Mouse (Mus musculus): ENCODE measurements at regions not wholly inside any gene's neighbourhood (a gene's known extent, or its start where the extent isn't known, plus 50 kb on each side); places are given as distances from the start of the nearest gene placed in this dataset.
A peak's percentile ranks its signal among the peaks of the same experiment; 100 is the strongest.

DNA sequence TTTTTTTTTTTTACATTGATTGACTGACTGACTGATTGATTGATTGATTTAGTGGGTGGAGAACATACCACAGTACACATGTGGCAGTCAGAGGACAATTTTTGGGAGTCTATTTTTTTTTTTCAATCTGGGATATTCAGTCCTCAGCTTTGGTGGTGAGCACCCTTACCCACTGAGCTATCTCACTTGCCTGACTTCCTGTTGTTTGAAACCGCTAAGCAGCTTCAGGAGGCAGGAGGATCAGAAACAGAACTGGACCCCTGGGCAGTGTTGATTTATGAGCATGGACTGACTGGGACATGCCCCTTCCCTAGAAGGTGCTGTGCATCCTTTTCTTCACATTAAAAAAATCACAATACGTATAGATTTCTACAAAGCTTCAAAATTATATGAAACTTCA is 78.3 kb upstream of the Hdac4 start:
- WGBS: 92% methylated on average over 2 of the region's 2 CpGs
- TF ChIP-seq POLR2A (IDR thresholded peaks at IDR 0.05; ENCODE audit: insufficient read depth, low read depth, low read length): no peak
- no peak for TF ChIP-seq CTCF (IDR thresholded peaks at IDR 0.05; ENCODE audit: insufficient read depth, low read depth, low read length)
- no peak overlapping the region for H3K27ac ChIP-seq (ENCODE audit: insufficient read depth, low read depth, low read length)
- no peak overlapping the region for H3K4me3 ChIP-seq (ENCODE audit: insufficient read depth, low read depth, low read length)
- H3K4me1 ChIP-seq (ENCODE audit: control insufficient read depth, insufficient read depth, low read length): peaks cover 17% of the 10 kb centered on the region

DNA sequence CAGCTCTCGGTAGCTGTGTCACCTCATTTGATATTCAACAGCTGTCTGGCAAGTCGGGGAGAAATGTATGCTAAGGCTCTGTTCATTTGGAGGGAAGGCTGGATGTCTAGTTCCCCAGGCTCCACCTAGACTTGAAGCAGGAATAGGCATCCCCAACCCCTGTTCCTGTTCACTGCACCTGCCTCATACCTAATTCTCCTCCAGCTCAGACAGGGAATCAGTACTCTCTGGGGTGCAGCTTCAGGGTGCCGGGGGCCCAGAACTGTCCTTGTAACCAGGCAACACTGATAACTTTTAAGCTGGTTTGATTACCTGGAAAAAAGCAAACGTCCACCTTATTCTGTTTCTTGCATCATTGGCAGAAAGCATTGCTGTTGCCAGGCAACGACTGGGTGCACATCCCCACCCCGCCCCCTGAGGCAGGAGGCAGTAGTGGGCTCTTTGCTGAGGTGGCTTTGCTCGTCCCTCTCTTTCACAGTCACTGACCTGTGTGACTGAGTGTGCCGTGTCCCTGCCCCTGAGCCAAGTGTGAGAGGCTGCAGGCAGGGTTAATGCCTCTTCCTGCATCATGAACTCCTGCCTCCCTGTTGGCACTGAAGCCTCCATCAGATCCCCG is 76.3 kb upstream of the Hdac4 start:
- Histone ChIP-seq H3K27ac (ENCODE audit: insufficient read depth, low read depth, low read length) (no peak overlapping the region), H3K4me1 (ENCODE audit: control insufficient read depth, insufficient read depth, low read length) (peaks cover 17% of the 10 kb centered on the region), H3K4me3 (ENCODE audit: insufficient read depth, low read depth, low read length) (no peak overlapping the region)
- 34% methylated on average over 9 of the region's 9 CpGs for WGBS
- no peak for TF ChIP-seq CTCF (IDR thresholded peaks at IDR 0.05; ENCODE audit: insufficient read depth, low read depth, low read length)
- TF ChIP-seq POLR2A (IDR thresholded peaks at IDR 0.05; ENCODE audit: insufficient read depth, low read depth, low read length): no peak

DNA sequence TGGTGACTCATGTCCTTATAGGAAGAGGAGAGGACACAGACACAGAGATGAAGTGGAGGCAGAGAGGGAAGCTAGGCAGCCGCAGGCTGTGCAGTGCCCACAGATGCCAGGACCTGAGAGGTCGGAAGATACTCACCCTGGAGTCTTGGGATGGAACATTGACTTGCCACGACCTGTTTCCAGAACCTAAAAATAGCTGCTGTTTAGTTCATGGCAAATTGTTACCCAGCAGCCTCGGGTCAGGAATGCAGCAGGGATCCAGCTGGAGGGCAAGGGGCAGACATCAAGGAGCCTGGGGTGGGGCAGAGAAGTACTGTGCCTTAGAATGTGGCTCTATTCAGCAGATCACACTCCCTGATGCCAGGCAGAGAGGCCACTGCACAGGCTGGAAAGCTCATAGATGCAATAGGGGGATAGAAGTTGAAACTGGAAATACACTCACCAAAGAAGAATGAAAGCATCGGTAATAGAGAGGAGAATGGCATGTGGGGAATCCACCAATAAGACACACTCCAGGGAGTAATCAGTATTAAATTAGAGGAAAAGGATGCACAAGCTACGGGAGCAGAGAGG is 75.1 kb upstream of the Hdac4 start:
- 64% methylated on average over 6 of the region's 6 CpGs for whole genome bisulfite sequencing
- Histone ChIP-seq H3K4me3 (ENCODE audit: insufficient read depth, low read depth, low read length) (no peak overlapping the region), H3K4me1 (ENCODE audit: control insufficient read depth, insufficient read depth, low read length) (peaks cover 17% of the 10 kb centered on the region), H3K27ac (ENCODE audit: insufficient read depth, low read depth, low read length) (no peak overlapping the region)
- TF ChIP-seq POLR2A (IDR thresholded peaks at IDR 0.05; ENCODE audit: insufficient read depth, low read depth, low read length): no peak
- no peak for TF ChIP-seq CTCF (IDR thresholded peaks at IDR 0.05; ENCODE audit: insufficient read depth, low read depth, low read length)

DNA sequence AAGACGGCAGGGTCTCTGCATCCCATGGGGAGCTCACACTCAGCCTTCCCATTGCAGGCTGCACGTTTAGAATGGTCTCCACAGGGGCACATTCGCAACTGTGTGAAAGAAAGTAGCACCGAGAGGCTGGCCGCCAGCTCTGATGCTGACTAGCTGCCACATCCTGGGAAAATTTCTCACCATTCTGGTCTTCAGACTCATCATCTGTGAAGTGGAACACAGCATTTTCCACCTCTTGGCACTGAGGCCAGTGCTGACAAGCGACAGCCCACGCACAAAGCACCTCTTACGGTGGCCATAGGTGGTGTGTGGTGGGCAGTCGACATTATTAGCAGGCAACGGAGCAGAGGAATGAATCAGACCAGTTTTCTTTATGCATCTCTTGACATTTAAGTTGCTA is 74.0 kb upstream of the Hdac4 start:
- 52% methylated on average over 10 of the region's 10 CpGs for WGBS
- H3K4me1 ChIP-seq (ENCODE audit: control insufficient read depth, insufficient read depth, low read length): peaks cover 17% of the 10 kb centered on the region

DNA sequence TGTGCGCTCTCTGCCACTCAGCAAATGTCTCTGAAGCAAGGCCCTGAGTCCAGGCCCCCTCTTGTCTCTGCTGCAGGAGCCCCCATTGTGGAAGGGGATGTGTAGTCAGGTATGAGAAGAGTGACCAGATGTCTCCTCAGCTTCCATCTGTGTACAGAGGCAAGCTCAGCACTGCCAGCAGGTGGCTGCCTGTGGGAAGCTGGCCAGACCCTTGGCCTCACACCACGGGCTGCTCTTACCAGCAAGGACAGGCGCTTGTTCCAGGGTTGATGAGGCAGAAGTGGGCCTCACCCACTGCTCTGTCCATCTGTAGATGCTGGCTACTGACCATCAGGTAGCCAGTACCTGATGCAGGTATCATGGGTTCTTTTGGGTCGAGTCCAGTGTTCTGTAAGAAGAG is 69.4 kb upstream of the Hdac4 start:
- WGBS: 75% methylated on average over 4 of the region's 4 CpGs
- Histone ChIP-seq H3K4me1 (ENCODE audit: control insufficient read depth, insufficient read depth, low read length) (peaks cover 6% of the 10 kb centered on the region), H3K4me3 (ENCODE audit: insufficient read depth, low read depth, low read length) (no peak overlapping the region), H3K27ac (ENCODE audit: insufficient read depth, low read depth, low read length) (no peak overlapping the region)
- TF ChIP-seq POLR2A (IDR thresholded peaks at IDR 0.05; ENCODE audit: insufficient read depth, low read depth, low read length): no peak
- no peak for TF ChIP-seq CTCF (IDR thresholded peaks at IDR 0.05; ENCODE audit: insufficient read depth, low read depth, low read length)

More for the DNA sequence above, 74.0 kb upstream of the Hdac4 start:
- Histone ChIP-seq H3K27ac (ENCODE audit: insufficient read depth, low read depth, low read length) (no peak overlapping the region), H3K4me3 (ENCODE audit: insufficient read depth, low read depth, low read length) (no peak overlapping the region)
- TF ChIP-seq CTCF (IDR thresholded peaks at IDR 0.05; ENCODE audit: insufficient read depth, low read depth, low read length) (no peak), POLR2A (IDR thresholded peaks at IDR 0.05; ENCODE audit: insufficient read depth, low read depth, low read length) (no peak)

DNA sequence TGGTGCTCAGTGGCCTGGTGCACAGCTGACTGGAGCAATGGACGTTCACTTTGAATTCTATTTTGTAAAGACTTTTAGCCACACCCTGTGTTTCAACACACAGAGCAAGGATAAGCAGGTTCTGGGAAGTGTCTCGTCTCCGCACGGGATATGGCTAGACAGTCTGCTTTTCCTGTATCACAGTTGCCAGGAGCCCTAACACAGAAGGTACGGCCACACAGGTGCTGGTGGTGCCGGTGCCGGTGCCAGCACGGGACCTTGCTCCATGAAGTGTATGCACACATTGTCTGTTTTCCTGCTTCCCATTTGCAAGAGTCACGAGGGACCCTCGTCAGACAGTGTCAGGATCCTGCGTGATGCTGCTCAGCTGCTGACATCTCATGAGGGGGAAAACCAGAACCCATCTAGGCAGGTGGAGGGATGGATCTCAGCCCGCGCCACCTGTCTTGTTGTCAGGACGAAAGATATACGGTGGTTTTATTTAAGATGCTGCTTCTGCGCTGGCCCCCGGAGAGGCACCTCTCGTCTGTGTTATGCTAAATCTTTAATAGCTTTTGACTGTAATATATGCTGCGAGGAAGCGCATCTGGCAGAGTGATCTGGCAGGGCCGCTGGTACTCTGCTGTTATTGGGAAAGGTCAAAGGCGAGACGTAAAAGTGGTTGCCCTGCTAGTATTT is 64.4 kb upstream of the Hdac4 start:
- Histone ChIP-seq H3K4me1 (ENCODE audit: control insufficient read depth, insufficient read depth, low read length) (peaks cover 9% of the 10 kb centered on the region; the same call in 1 of the 2 replicates), H3K4me3 (ENCODE audit: insufficient read depth, low read depth, low read length) (no peak overlapping the region), H3K27ac (ENCODE audit: insufficient read depth, low read depth, low read length) (no peak overlapping the region)
- TF ChIP-seq CTCF (IDR thresholded peaks at IDR 0.05; ENCODE audit: insufficient read depth, low read depth, low read length) (no peak), POLR2A (IDR thresholded peaks at IDR 0.05; ENCODE audit: insufficient read depth, low read depth, low read length) (no peak)
- WGBS: 89% methylated on average over 23 of the region's 23 CpGs

DNA sequence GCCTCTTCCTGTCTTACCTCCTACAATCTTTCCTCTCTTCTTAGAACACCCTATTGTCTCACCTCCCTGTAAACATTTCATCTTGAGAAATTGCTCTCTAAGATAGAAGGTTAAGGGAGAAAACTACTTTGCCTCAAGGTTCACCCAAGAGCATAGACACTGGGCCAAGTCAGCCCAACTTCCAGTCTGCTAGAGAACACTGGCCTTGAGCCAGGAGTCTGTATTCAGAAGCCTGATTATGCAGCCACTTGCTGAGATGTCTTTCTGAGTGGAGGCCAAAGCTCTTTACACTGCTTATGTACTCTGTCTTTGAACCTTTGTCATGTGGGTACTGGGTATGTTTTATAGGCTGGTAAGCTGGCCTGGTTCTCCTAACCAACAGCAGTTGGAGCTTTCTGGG is 62.5 kb upstream of the Hdac4 start:
- peaks cover 12% of the 10 kb centered on the region for H3K4me1 ChIP-seq (ENCODE audit: control insufficient read depth, insufficient read depth, low read length)
- TF ChIP-seq POLR2A (IDR thresholded peaks at IDR 0.05; ENCODE audit: insufficient read depth, low read depth, low read length) (no peak), CTCF (IDR thresholded peaks at IDR 0.05; ENCODE audit: insufficient read depth, low read depth, low read length) (no peak)
- H3K4me3 ChIP-seq (ENCODE audit: insufficient read depth, low read depth, low read length): no peak overlapping the region
- H3K27ac ChIP-seq (ENCODE audit: insufficient read depth, low read depth, low read length): no peak overlapping the region

DNA sequence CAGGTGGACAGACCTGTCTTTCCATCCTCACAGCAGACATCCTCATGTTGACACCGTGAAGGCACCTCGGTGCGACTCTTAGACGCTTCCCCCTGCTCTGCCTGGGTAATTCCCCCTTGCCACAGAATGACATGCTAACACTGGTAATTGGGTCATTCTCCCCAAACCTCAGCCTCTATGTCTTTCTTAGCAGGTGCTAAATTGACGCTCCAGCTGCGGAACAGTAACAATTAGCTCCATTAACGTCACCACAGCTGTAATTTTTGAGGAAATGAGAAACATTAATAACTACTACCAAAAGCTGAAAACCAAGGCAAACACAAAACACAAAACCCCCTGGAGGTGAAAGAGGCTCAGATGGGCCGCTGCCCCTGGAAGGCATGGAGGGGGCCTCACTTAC is 57.6 kb upstream of the Hdac4 start:
- Histone ChIP-seq H3K4me1 (ENCODE audit: control insufficient read depth, insufficient read depth, low read length) (peaks cover 37% of the 10 kb centered on the region), H3K27ac (ENCODE audit: insufficient read depth, low read depth, low read length) (peak overlapping the region; percentile 75), H3K4me3 (ENCODE audit: insufficient read depth, low read depth, low read length) (no peak overlapping the region)
- TF ChIP-seq CTCF (IDR thresholded peaks at IDR 0.05; ENCODE audit: insufficient read depth, low read depth, low read length) (no peak), POLR2A (IDR thresholded peaks at IDR 0.05; ENCODE audit: insufficient read depth, low read depth, low read length) (no peak)
- WGBS: 27% methylated on average over 8 of the region's 8 CpGs

All from olfactory bulb, adult 2 months (tissue).